Mouse (Mus musculus) urinary bladder, adult 2 months (tissue): Measurements from ENCODE around the gene Pgghg. TPM values are rescaled to one million over a fixed set of nuclear protein-coding genes. Genes with fewer than 3 reads are reported as not detected.

Source experiments
- DNase-seq: peaks from one replicate; pipeline ENCODE4 v3.0.0; 2022; ENCODE audit warnings: low spot score
- polyA plus RNA-seq: library from polyadenylated mRNA; depleted of rRNA; stranded (reverse); fragments of >200 nt; gene quantifications from 2 replicates; pipeline ENCODE4 v1.2.3, GENCODE M21; 2012; rRNA removed

Gene Pgghg
- polyA plus RNA-seq, 1 experiment = 49.5 TPM

GRCm38 (mm10) chr7:140989022-140989421, 47.8 kb downstream of the Pgghg start:
- no peak for DNase-seq

- no peak for DNase-seq
Observed at GRCm38 (mm10) chr7:140990185-140990584, 49.0 kb downstream of the Pgghg start.

- no peak for DNase-seq
Observed at GRCm38 (mm10) chr7:140990622-140991021, 49.4 kb downstream of the Pgghg start.

GRCm38 (mm10) chr7:140991117-140991689, 50.0 kb downstream of the Pgghg start:
- DNase-seq = no peak

Other genes starting within 250 kb of the Pgghg start
- gene Olfr541, start 244.1 kb upstream of the Pgghg start, polyA plus RNA-seq = not detected in 2 replicates
- gene Cyp2e1, start 177.7 kb upstream of the Pgghg start, polyA plus RNA-seq = 45.5 and 70.4 TPM in 2 replicates
- gene Syce1, start 153.5 kb upstream of the Pgghg start, polyA plus RNA-seq = 0.10 and 0.18 TPM in 2 replicates
- gene Zfp941, start 119.2 kb upstream of the Pgghg start, polyA plus RNA-seq = 0.45 and 0.71 TPM in 2 replicates
- gene Urah, start 106.4 kb upstream of the Pgghg start, polyA plus RNA-seq = 43.7 and 48.7 TPM in 2 replicates
- gene Scgb1c1, start 95.8 kb upstream of the Pgghg start, polyA plus RNA-seq = not detected in 2 replicates
- 0.06 TPM in 1 of 2 replicates, not detected in the other for gene Odf3, start 93.6 kb upstream of the Pgghg start, polyA plus RNA-seq
- not detected in 2 replicates for gene Gm45785, start 85.1 kb upstream of the Pgghg start, polyA plus RNA-seq
- 74.7 and 77.1 TPM in 2 replicates for gene Ric8a, start 84.4 kb upstream of the Pgghg start, polyA plus RNA-seq
- gene Bet1l, start 83.8 kb upstream of the Pgghg start, polyA plus RNA-seq = 35.9 and 46.2 TPM in 2 replicates
- 77.9 and 79.2 TPM in 2 replicates for gene Psmd13, start 59.4 kb upstream of the Pgghg start, polyA plus RNA-seq
- gene Sirt3, start 59.1 kb upstream of the Pgghg start, polyA plus RNA-seq = 32.4 and 38.5 TPM in 2 replicates
- 3.9 and 4.4 TPM in 2 replicates for gene Cox8b, start 40.9 kb upstream of the Pgghg start, polyA plus RNA-seq
- gene Nlrp6, start 20.5 kb upstream of the Pgghg start, polyA plus RNA-seq = not detected in 2 replicates
- gene Ifitm5, start 8.9 kb downstream of the Pgghg start, polyA plus RNA-seq = 1.3 and 1.7 TPM in 2 replicates
- not detected in 2 replicates for gene Gm45717, start 14.5 kb downstream of the Pgghg start, polyA plus RNA-seq
- gene Ifitm2, start 14.6 kb downstream of the Pgghg start, polyA plus RNA-seq = 860 and 924 TPM in 2 replicates
- gene Ifitm1, start 25.8 kb downstream of the Pgghg start, polyA plus RNA-seq = 240 and 346 TPM in 2 replicates
- 596 and 696 TPM in 2 replicates for gene Ifitm3, start 69.4 kb downstream of the Pgghg start, polyA plus RNA-seq
- gene Ifitm6, start 76.5 kb downstream of the Pgghg start, polyA plus RNA-seq = 7.5 and 8.8 TPM in 2 replicates
- not detected in 2 replicates for gene Gm17387, start 87.7 kb downstream of the Pgghg start, polyA plus RNA-seq
- 0.45 and 0.55 TPM in 2 replicates for gene B4galnt4, start 119.7 kb downstream of the Pgghg start, polyA plus RNA-seq
- gene Pkp3, start 136.8 kb downstream of the Pgghg start, polyA plus RNA-seq = 26.5 and 27.7 TPM in 2 replicates
- gene Sigirr, start 159.2 kb downstream of the Pgghg start, polyA plus RNA-seq = 13.8 and 15.0 TPM in 2 replicates
- gene Ano9, start 176.4 kb downstream of the Pgghg start, polyA plus RNA-seq = 7.5 and 13.7 TPM in 2 replicates
- 25.6 and 27.7 TPM in 2 replicates for gene Ptdss2, start 181.0 kb downstream of the Pgghg start, polyA plus RNA-seq
- 126 and 135 TPM in 2 replicates for gene Rnh1, start 231.5 kb downstream of the Pgghg start, polyA plus RNA-seq